ENCODE assay signal across 30 mouse cellular contexts in the genomic region with DNA sequence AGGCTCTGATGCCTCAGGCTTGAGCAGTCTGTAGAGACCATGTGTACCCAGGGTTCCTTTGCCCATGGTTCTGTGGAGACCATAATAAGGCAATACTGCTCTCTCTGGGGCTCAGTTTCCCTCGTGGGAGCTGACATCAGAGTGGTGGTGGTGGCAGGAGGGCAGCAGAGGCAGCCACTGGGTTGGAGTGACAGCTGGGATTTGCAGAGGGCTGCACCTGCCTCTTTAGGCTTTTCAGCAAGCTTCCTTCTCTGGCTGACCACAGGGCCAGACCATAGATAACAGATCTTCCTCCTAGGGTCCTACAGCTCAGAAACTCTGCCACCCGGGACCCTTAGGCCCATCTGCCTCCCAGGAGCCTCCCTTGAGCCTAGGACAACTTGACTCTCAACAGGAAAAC. TPM values are rescaled to one million over a fixed set of nuclear protein-coding genes. Genes with fewer than 3 reads are reported as not detected.
DNase-seq lines count a peak whose midpoint lies in the region; ATAC-seq lines count a peak whose summit lies in the region.
"Had no signal": no experiment of that assay in that cellular context is flagged by ENCODE, and none has a peak within 500 bp of the region (broad histone marks: within the 10 kb centered on the region; RNA-seq: fewer than 3 reads in every experiment).

No protein-coding gene starts in this region.

- H3K27ac ChIP-seq in midbrain, embryonic 12.5 days (replicated peaks): no peak overlapping the region
- H3K27ac ChIP-seq in midbrain, embryonic 15.5 days: no peak overlapping the region
- H3K27ac ChIP-seq in embryonic facial prominence, embryonic 13.5 days: peak overlapping the region; percentile 90
- H3K27ac ChIP-seq in kidney, embryonic 15.5 days: no peak overlapping the region
- H3K27ac ChIP-seq: forebrain, embryonic 13.5 days; heart, embryonic 10.5 days; heart, embryonic 15.5 days; limb, embryonic 12.5 days; lung, embryonic 15.5 days; midbrain, embryonic 10.5 days; stomach, postnatal 0 days had no signal

- intact Hi-C loops in heart, postnatal 25 days (cut with DNase I): no loop called here

- peak; percentile 83 for DNase-seq in heart, adult 11 months
- DNase-seq in heart, postnatal 25 days (ENCODE audit: low spot score): no peak
- DNase-seq in adrenal gland, postnatal 14 days: no peak
- DNase-seq: adrenal gland, postnatal 36 days; gastrocnemius, postnatal 14 days; kidney, adult 18-20 months; kidney, postnatal 4 days; layer of hippocampus, adult 9-11 months; right cerebral cortex, postnatal 4 days; thymus, adult 18-20 months; thymus, postnatal 25 days had no signal

- H3K36me3 ChIP-seq in midbrain, embryonic 12.5 days: no peaks in the 10 kb centered on the region
- no peaks in the 10 kb centered on the region for H3K36me3 ChIP-seq in midbrain, embryonic 15.5 days (replicated peaks)
- no peaks in the 10 kb centered on the region for H3K36me3 ChIP-seq in embryonic facial prominence, embryonic 13.5 days
- H3K36me3 ChIP-seq in kidney, embryonic 15.5 days: no peaks in the 10 kb centered on the region
- H3K36me3 ChIP-seq: heart, embryonic 10.5 days; heart, embryonic 15.5 days; limb, embryonic 12.5 days; lung, embryonic 15.5 days; midbrain, embryonic 10.5 days had no signal

- no peaks in the 10 kb centered on the region for H3K9me3 ChIP-seq in midbrain, embryonic 12.5 days
- H3K9me3 ChIP-seq in midbrain, embryonic 15.5 days: no peaks in the 10 kb centered on the region
- no peaks in the 10 kb centered on the region for H3K9me3 ChIP-seq in embryonic facial prominence, embryonic 13.5 days
- H3K9me3 ChIP-seq in kidney, embryonic 15.5 days (replicated peaks): no peaks in the 10 kb centered on the region
- H3K9me3 ChIP-seq: forebrain, embryonic 13.5 days; heart, embryonic 10.5 days; heart, embryonic 15.5 days; limb, embryonic 12.5 days; lung, embryonic 15.5 days; midbrain, embryonic 10.5 days had no signal

- 75% methylated on average over 2 of the region's 2 CpGs for WGBS in midbrain, embryonic 12.5 days
- 62% methylated on average over 2 of the region's 2 CpGs for WGBS in midbrain, embryonic 15.5 days
- 55% methylated on average over 2 of the region's 2 CpGs for WGBS in embryonic facial prominence, embryonic 13.5 days
- WGBS in kidney, embryonic 15.5 days: 52% methylated on average over 2 of the region's 2 CpGs

- H3K4me2 ChIP-seq in midbrain, embryonic 12.5 days (replicated peaks): no peak overlapping the region
- no peak overlapping the region for H3K4me2 ChIP-seq in midbrain, embryonic 15.5 days
- no peak overlapping the region for H3K4me2 ChIP-seq in embryonic facial prominence, embryonic 13.5 days
- no peak overlapping the region for H3K4me2 ChIP-seq in kidney, embryonic 15.5 days
- H3K4me2 ChIP-seq: forebrain, embryonic 13.5 days; heart, embryonic 15.5 days; limb, embryonic 12.5 days; lung, embryonic 15.5 days had no signal

- no peak for ATAC-seq in midbrain, embryonic 12.5 days (ENCODE audit: low FRiP score, low read depth)
- no peak for ATAC-seq in midbrain, embryonic 15.5 days (replicated peaks)
- no peak for ATAC-seq in embryonic facial prominence, embryonic 13.5 days (ENCODE audit: insufficient number of reproducible peaks, insufficient read depth, low FRiP score, low TSS enrichment, low read depth)
- no peak for ATAC-seq in kidney, embryonic 15.5 days (replicated peaks; ENCODE audit: low FRiP score)
- ATAC-seq: forebrain, embryonic 13.5 days; hindbrain, embryonic 16.5 days had no signal

- no peaks in the 10 kb centered on the region for H3K27me3 ChIP-seq in midbrain, embryonic 12.5 days
- H3K27me3 ChIP-seq in midbrain, embryonic 15.5 days (replicated peaks): no peaks in the 10 kb centered on the region
- no peaks in the 10 kb centered on the region for H3K27me3 ChIP-seq in embryonic facial prominence, embryonic 13.5 days
- H3K27me3 ChIP-seq in kidney, embryonic 15.5 days: no peaks in the 10 kb centered on the region
- H3K27me3 ChIP-seq: limb, embryonic 12.5 days; lung, embryonic 15.5 days had no signal

- peaks cover 8% of the 10 kb centered on the region; the same call in 1 of the 2 replicates for H3K4me1 ChIP-seq in midbrain, embryonic 12.5 days
- H3K4me1 ChIP-seq in midbrain, embryonic 15.5 days: no peaks in the 10 kb centered on the region; the same call in 1 of the 2 replicates
- peaks cover 25% of the 10 kb centered on the region for H3K4me1 ChIP-seq in embryonic facial prominence, embryonic 13.5 days
- 0 out of 2 replicates have a peak, but pooled peaks cover 4% of the 10 kb centered on the region for H3K4me1 ChIP-seq in kidney, embryonic 15.5 days
- H3K4me1 ChIP-seq: forebrain, embryonic 13.5 days had no signal

- no peak overlapping the region for H3K4me3 ChIP-seq in midbrain, embryonic 12.5 days
- H3K4me3 ChIP-seq in midbrain, embryonic 15.5 days: no peak overlapping the region
- H3K4me3 ChIP-seq in embryonic facial prominence, embryonic 13.5 days: no peak overlapping the region
- H3K4me3 ChIP-seq in kidney, embryonic 15.5 days (replicated peaks): no peak overlapping the region
- H3K4me3 ChIP-seq: forebrain, embryonic 13.5 days; heart, embryonic 10.5 days; heart, embryonic 15.5 days; limb, embryonic 12.5 days; lung, embryonic 15.5 days; midbrain, embryonic 10.5 days had no signal

- peak overlapping the region; percentile 34; the same call in 1 of the 2 replicates for H3K9ac ChIP-seq in midbrain, embryonic 12.5 days (replicated peaks)
- no peak overlapping the region for H3K9ac ChIP-seq in midbrain, embryonic 15.5 days
- H3K9ac ChIP-seq in embryonic facial prominence, embryonic 13.5 days: peak overlapping the region; percentile 37; the same call in 1 of the 2 replicates
- no peak overlapping the region for H3K9ac ChIP-seq in kidney, embryonic 15.5 days
- H3K9ac ChIP-seq: heart, embryonic 15.5 days; limb, embryonic 12.5 days; lung, embryonic 15.5 days had no signal

RNA-seq across cellular contexts. Expression of gene Gucy2e, which starts 20.2 kb away (rescaled TPM):
- total RNA-seq in heart, postnatal 25 days (2021): 1 to 10 TPM; 1.4 to 1.5 TPM
- 0.23 and 0.25 TPM in 2 replicates for polyA plus RNA-seq in midbrain, embryonic 12.5 days (2016; fragmentation: Nextera tagmentation; extraction: Ambion mirVana)
- 0.75 and 0.92 TPM in 2 replicates for polyA plus RNA-seq in midbrain, embryonic 15.5 days (2015; fragmentation: Nextera tagmentation; extraction: Ambion mirVana)
- polyA plus RNA-seq in embryonic facial prominence, embryonic 13.5 days (2015; fragmentation: Nextera tagmentation; extraction: Ambion mirVana): 0.45 and 0.62 TPM in 2 replicates
- total RNA-seq in adrenal gland, postnatal 14 days (2021): not detected in 2 replicates
- polyA plus RNA-seq in kidney, embryonic 15.5 days (2015; fragmentation: Nextera tagmentation; extraction: Ambion mirVana): 0.09 and 0.17 TPM in 2 replicates
- total RNA-seq: adrenal gland, postnatal 36 days; gastrocnemius, postnatal 14 days; granulocyte monocyte progenitor cell, adult 5-6 weeks; liver, adult 2 months; monocyte, adult 5-6 weeks had no signal
- polyA plus RNA-seq: limb, embryonic 12.5 days; liver, adult 2 months; liver, embryonic 16.5 days; neural tube, embryonic 11.5 days had no signal

RNA-seq across cellular contexts. Expression of gene Alox8, which starts 59.4 kb away (rescaled TPM):
- total RNA-seq in heart, postnatal 25 days (2021): 1 to 10 TPM; 1.6 to 1.8 TPM
- polyA plus RNA-seq in midbrain, embryonic 12.5 days (2016; fragmentation: Nextera tagmentation; extraction: Ambion mirVana): 0.13 TPM in 1 of 2 replicates, not detected in the other
- polyA plus RNA-seq in midbrain, embryonic 15.5 days (2015; fragmentation: Nextera tagmentation; extraction: Ambion mirVana): 0.25 and 0.87 TPM in 2 replicates
- polyA plus RNA-seq in embryonic facial prominence, embryonic 13.5 days (2015; fragmentation: Nextera tagmentation; extraction: Ambion mirVana): 0.23 and 0.52 TPM in 2 replicates
- total RNA-seq in adrenal gland, postnatal 14 days (2021): 0.19 TPM in 1 of 2 replicates, not detected in the other
- polyA plus RNA-seq in kidney, embryonic 15.5 days (2015; fragmentation: Nextera tagmentation; extraction: Ambion mirVana): 0.33 and 0.47 TPM in 2 replicates
- total RNA-seq: adrenal gland, adult 18-20 months; adrenal gland, postnatal 36 days; common myeloid progenitor, adult 5-6 weeks; gastrocnemius, postnatal 14 days; granulocyte monocyte progenitor cell, adult 5-6 weeks; liver, adult 2 months had no signal
- polyA plus RNA-seq: forebrain, embryonic 13.5 days; limb, embryonic 12.5 days; liver, adult 2 months; neural tube, embryonic 11.5 days had no signal

Comparison
In these comparisons a context has a peak if more than half of its experiments do, and no peak if none do; other contexts are left out.
1. H3K9ac ChIP-seq: peak in midbrain, embryonic 12.5 days (single experiment) and embryonic facial prominence, embryonic 13.5 days (single experiment); none in midbrain, embryonic 15.5 days (single experiment) and kidney, embryonic 15.5 days (single experiment).